Mouse (Mus musculus): Measurements from ENCODE around the gene Espl1. TPM values are rescaled to one million over a fixed set of nuclear protein-coding genes. Genes with fewer than 3 reads are reported as not detected.

Espl1 gene
- total and polyA plus RNA-seq, 3 experiments, result 49.8 to 142 (median 94.1) TPM

DNA sequence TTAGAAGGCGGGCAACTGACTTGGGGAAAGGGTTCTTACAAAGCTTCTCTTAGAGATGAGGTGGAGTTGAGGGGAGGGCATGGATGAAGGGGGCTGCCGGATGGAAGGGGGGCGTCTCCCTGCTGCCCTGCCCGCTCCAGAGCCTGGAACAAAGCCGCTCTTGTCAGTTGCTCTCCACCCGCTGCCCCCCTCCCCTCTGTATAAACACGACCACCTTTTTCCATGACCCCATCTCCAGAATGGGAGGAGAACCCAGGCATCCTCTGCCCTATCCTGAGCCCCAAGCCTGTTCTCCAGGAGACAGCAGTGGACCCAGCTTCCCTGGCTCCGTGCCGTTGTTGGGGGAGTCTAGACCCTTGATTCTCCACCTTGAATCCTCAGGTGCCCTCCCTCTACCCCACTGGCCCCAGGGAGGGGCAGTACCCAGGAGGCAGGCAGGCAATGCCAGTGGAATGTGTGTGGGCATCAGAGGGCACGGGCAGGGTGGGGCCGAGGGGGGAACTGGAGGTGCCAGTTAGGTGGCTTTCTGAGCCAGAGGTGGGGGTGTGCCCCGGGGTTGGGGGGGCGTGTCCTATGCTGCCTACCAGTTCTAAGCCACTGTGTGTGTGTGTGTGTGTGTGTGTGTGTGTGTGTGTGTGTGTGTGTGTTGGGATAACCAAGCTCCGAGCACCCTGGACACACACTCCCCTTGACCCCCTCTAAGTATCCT is 40.4 kb upstream of the Espl1 start:
- Histone ChIP-seq H3K9ac (ENCODE audit: control insufficient read depth, low read depth, low read length, poor library complexity, severe bottlenecking) (no peak overlapping the region), H3K4me1 (ENCODE audit: control insufficient read depth in 1 of 2, insufficient read depth in 2 of 2, low read length in 2 of 2) (peaks cover 0 to 3% of the 10 kb centered on the region in 2 experiments; a peak in 2 of 4 replicates), H3K36me3 (ENCODE audit: control insufficient read depth in 1 of 2, insufficient read depth in 2 of 2, low read length in 2 of 2) (no peaks in the 10 kb centered on the region), H3K79me2 (ENCODE audit: control insufficient read depth, insufficient read depth, low read length, poor library complexity) (no peaks in the 10 kb centered on the region), H3K4me3 (ENCODE audit: control insufficient read depth in 1 of 2, insufficient read depth in 1 of 2, low read depth in 2 of 2, low read length in 2 of 2) (no peak overlapping the region), H3K27ac (ENCODE audit: control insufficient read depth, low read depth, low read length) (no peak overlapping the region), H3K9me3 (replicated peaks; ENCODE audit: insufficient read depth, low read length) (no peaks in the 10 kb centered on the region), H3K27me3 (ENCODE audit: control insufficient read depth in 1 of 2, insufficient read depth in 2 of 2, low read length in 2 of 2) (peaks cover 65 to 76% of the 10 kb centered on the region in 2 experiments)
- no peak for DNase-seq (ENCODE audit: low read depth, low spot score)
- TF ChIP-seq TCF12 (IDR thresholded peaks at IDR 0.05; ENCODE audit: low read depth, low read length), result no peak
- no peak for TF ChIP-seq E2F4 (IDR thresholded peaks at IDR 0.05; ENCODE audit: borderline replicate concordance, low read depth, low read length)
- no peak for TF ChIP-seq MYB (IDR thresholded peaks at IDR 0.05; ENCODE audit: low read depth, low read length)
- no peak for TF ChIP-seq MYC (IDR thresholded peaks at IDR 0.05; ENCODE audit: low read depth, low read length)
- no peak for TF ChIP-seq CHD2 (IDR thresholded peaks at IDR 0.05; ENCODE audit: low read length)
- TF ChIP-seq USF2 (IDR thresholded peaks at IDR 0.05; ENCODE audit: borderline replicate concordance in 1 of 2, insufficient read depth in 1 of 2, low read depth in 1 of 2, low read length in 2 of 2), result no peak

DNA sequence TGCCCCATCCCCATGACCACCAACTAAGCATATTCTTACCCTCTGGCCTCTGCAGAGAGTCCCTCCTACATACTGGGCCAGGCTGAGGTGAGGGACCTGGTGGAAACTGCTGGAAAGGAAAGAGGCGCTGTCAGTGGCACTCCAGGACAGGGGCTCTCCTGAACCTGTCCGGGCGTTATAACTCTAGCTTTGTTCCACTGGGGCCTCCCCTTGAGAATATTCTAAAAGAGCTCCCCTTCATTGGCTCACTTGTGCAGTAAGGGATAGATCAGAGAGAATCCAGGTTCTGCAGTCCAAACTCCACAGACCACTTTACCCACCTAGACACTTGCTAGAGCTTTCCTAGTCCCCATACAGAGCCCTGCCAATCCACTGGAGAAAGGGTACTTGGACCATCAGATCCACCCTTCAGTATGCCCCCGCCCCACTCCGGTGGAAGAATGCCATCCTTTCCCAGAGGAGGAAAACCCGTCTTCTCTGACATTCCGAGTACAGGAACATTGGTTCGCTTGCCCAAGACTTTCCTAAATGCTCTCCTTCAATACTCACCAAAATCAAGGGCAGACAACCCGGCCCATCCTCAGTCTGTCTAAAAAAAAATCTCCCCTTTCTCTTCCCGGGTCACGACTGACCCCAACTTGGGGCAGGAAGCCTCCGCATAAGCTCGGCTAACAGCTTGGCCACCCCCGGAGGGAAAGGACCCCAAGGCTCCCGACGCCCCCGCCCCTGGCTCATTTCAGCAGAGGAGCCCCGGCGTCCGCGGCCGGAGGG is 39.5 kb upstream of the Espl1 start:
- peak overlapping the region; percentile 46 to 69 for H3K4me3 ChIP-seq (ENCODE audit: control insufficient read depth in 1 of 2, insufficient read depth in 1 of 2, low read depth in 2 of 2, low read length in 2 of 2)
- DNase-seq (ENCODE audit: low read depth, low spot score), result no peak
- peaks cover 66 to 72% of the 10 kb centered on the region in 2 experiments for H3K27me3 ChIP-seq (ENCODE audit: control insufficient read depth in 1 of 2, insufficient read depth in 2 of 2, low read length in 2 of 2)
- no peaks in the 10 kb centered on the region for H3K9me3 ChIP-seq (replicated peaks; ENCODE audit: insufficient read depth, low read length)
- peak overlapping the region; percentile 47 for H3K9ac ChIP-seq (ENCODE audit: control insufficient read depth, low read depth, low read length, poor library complexity, severe bottlenecking)
- peaks cover 0 to 3% of the 10 kb centered on the region in 2 experiments; a peak in 2 of 4 replicates for H3K4me1 ChIP-seq (ENCODE audit: control insufficient read depth in 1 of 2, insufficient read depth in 2 of 2, low read length in 2 of 2)
- H3K27ac ChIP-seq (ENCODE audit: control insufficient read depth, low read depth, low read length), result no peak overlapping the region
- H3K36me3 ChIP-seq (ENCODE audit: control insufficient read depth in 1 of 2, insufficient read depth in 2 of 2, low read length in 2 of 2), result no peaks in the 10 kb centered on the region
- TF ChIP-seq NRF1 (IDR thresholded peaks at IDR 0.05; ENCODE audit: insufficient read depth, low read depth, low read length, poor library complexity, severe bottlenecking), result no peak
- no peak for TF ChIP-seq SIN3A (IDR thresholded peaks at IDR 0.05; ENCODE audit: low read length)
- no peak for TF ChIP-seq CHD2 (IDR thresholded peaks at IDR 0.05; ENCODE audit: low read length)
- no peak for TF ChIP-seq TBP (IDR thresholded peaks at IDR 0.05; ENCODE audit: low read depth, low read length)
- no peak for TF ChIP-seq MAZ (IDR thresholded peaks at IDR 0.05; ENCODE audit: low read depth, low read length)
- TF ChIP-seq ZMIZ1 (IDR thresholded peaks at IDR 0.05; ENCODE audit: low read depth, low read length), result no peak
- TF ChIP-seq ZNF384 (IDR thresholded peaks at IDR 0.05; ENCODE audit: low read depth, low read length), result no peak
- TF ChIP-seq MYB (IDR thresholded peaks at IDR 0.05; ENCODE audit: low read depth, low read length), result no peak
- TF ChIP-seq EP300 (IDR thresholded peaks at IDR 0.05; ENCODE audit: low read depth in 1 of 2, low read length in 2 of 2), result no peak
- no peaks in the 10 kb centered on the region for H3K79me2 ChIP-seq (ENCODE audit: control insufficient read depth, insufficient read depth, low read length, poor library complexity)

Measured in MEL (cell line).